Mouse (Mus musculus): ENCODE measurements around the gene Rnase4.

The Rnase4 gene

DNA sequence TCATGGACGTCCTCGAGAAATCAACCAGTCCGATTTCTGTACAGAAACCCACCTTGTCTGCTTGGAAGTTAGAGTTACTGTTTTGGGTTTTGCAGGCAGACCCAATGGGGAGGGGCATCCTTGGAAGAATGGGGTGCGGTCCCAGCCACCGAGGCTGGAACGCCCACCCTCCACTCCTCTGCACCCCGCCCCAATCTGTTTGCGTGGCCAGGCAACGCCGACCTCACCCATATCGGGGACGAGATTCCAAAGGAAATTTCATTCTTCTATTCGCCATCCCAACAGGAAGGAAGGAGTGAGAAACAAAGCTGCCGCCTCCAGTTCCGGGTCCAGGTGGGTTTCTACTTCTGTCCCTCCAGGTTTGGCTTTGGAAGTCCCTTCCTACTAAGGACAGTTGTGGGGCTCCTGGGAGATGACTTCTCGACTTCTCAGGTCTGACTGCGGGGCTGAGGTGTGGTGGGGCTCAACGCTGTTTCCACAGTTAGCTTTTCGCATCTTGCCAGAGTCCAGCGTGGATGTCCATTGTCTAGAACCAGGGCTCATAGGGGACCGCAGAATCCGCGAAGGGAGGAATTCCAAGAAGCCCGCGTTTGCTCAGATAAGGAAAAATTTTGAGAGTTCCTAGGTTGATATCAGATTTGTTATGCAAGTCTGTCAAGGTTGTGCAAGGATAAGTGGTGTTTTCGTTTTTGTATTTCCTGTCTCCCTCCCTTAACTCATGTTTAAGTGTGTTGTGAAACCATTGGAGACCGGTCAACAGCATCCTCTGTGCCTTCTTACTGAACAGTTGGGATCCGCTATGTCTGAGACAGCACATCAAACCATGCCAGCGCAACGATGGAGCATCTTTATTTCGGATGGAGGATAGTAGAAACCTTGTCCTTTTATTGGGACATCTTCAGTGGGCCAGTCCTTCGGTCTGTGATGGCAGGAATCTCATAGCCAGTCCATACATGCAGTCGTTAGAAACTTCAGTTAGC is at the start of gene Rnase4, which contains the start of gene Ang:
Rnase4 (plus strand) TSS at position 157 of the 980 bp plus-strand sequence.
Ang (plus strand) TSS at position 230 of the 980 bp plus-strand sequence.
- DNase-seq, result peak; percentile 25 to 38

DNA sequence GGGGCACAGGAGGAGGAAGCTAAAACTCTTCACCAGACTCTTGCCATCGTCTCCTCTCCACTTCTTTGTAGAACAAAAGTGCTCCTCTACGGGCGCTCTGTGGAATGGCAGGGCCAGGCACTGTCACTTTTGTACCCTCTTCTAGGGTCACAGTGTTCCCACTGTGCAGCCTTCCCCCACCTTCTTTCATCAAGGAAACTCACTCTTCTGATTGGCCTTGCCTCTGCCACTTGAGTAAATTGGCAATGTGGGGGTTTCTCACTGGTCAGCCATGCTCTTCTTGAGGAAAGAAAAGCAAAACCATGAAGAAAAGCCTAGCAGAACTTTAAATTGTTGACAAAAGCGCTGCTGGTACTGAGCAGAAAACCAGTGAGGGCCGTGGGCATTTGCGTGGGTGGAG is 49.1 kb upstream of the Rnase4 start, which contains the start of gene Rnase9:
Rnase9 (minus strand) TSS at position 101 of the 400 bp plus-strand sequence.
- DNase-seq, result no peak

- DNase-seq, result no peak
These were observed 43.0 kb upstream of the Rnase4 start for GRCm38 (mm10) chr14:51047846-51048245.

DNA sequence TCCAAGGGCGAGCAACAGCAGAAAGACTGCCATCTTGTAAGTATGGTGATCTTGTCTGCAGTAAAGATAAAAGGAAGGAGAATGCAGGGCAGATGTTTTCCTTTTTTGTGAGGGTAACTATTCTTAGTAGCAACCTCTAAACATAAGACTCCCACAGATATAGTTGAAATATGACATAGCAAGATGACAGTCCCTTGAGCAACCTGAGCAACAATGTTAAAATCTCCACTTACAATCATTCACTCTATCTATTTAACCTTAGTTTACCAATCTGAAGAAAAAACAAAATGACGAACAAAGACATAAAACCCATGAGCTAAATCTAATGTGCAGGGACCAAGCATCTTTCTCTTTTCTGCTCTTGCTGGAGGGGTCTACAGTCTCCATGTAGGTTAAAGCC is 40.8 kb upstream of the Rnase4 start, which contains the start of gene Rnase11:
Rnase11 (minus strand) TSS at position 101 of the 400 bp plus-strand sequence.
- DNase-seq, result no peak

DNA sequence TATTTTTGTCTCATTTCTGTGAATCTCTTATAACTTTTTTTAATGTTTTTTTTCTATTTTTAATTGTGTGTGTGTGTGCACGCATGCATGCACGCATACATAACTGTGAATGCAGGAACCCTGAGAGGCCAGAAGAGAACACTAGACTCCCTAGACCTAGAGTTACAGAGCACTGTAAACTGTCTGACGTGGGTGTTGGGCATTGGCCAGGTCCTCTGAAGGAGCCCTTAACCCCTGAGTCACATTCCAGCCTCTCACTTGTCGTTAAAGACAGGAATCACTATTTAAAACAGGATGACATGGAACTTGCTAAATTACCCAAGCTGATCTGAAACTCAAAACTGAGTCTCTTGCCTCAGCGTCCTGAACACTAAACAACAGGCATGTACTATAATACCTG is 38.9 kb upstream of the Rnase4 start:
- DNase-seq, result no peak

DNA sequence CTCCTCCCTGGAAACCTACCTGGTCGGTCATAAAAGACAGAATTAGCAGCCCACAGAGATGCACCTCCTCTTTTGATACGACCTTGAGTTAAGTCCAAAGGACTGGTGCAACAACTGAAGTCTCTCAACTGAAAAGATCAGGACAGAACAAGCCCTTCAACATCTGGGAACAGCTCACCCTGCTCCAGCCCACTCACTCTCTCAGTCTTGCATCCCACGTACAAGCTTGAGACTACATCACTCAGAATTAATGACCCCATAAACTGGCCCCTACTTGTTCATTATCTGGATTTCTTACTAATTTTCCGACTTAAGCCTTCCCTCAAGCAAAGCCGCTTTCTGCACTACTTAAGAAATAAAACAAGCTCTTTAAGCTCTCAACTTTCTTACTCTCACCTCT is 37.7 kb upstream of the Rnase4 start:
- DNase-seq, result no peak

DNA sequence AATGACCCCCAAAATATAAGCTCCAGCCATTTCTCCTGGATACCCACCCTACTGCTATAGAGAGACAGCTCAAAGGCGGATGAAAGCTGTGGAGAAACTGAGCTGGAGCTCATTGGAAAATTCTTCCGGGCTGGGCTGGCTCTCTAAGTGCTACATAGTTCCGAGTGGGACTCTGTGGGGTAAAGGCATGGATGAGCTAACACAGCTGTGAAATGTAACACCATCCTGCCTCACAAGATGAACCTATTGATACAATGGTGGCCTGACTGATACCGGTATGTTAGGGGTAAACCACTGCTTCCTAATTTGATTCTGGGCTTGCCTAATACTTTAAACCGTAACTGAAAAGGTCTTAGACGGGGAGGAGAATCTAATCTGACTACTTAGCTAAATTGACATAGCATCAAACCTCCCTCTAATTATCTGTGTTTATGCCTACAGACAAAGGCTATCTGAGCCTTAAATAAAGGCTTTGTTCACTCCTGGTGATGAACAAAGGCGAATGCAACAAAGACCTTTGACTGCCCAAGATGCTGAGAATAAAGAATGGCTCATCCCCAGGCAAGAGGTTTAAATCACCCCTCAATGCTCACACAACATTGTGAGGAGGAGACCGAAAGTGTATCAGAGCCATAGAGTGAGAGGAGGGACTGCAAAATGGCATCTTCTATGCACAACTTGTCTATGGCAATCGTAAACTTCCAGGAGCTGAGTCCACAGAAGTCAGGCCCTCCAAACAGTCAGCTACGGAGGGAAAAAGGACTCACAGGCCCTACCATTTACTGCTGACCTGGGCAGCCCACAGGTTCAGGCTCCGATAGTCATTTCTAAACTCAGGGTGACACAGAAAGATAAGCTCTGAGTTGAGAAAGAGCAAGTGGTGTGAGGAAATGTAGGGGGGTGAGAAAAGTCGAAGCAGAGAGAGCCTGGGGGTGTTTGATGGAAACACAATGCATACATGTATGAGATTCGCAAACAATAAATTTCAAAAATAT is 36.3 kb upstream of the Rnase4 start:
- DNase-seq, result no peak

DNA sequence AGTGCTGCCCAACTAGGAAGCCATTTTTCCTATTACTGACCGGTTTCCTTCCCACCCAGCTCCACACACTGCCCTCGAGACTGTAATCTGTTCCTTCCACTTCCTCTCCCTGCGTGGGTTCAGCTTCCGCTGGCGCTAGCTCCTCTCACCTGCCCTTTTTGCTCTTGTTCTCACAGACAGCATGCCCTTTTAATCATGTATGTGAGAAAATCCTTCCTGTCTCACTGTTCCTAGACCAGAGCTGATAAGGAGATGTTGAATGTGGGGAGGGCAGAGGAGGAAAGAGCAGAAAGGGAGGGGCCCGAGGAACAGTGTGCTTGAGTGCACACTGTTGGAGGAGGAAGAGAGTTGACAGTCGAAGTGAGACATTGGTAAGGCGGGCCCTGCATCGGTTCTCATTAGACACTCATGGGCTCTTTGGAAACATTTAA is 33.5 kb upstream of the Rnase4 start, which contains the start of gene Rnase12:
Rnase12 (minus strand) TSS at position 261 of the 431 bp plus-strand sequence.
- no peak for DNase-seq

GRCm38 (mm10) chr14:51060761-51061160 is 30.1 kb upstream of the Rnase4 start:
- DNase-seq, result no peak

GRCm38 (mm10) chr14:51068956-51069355 is 21.9 kb upstream of the Rnase4 start:
- DNase-seq, result no peak

GRCm38 (mm10) chr14:51069617-51070016 is 21.3 kb upstream of the Rnase4 start:
- DNase-seq, result no peak

DNA sequence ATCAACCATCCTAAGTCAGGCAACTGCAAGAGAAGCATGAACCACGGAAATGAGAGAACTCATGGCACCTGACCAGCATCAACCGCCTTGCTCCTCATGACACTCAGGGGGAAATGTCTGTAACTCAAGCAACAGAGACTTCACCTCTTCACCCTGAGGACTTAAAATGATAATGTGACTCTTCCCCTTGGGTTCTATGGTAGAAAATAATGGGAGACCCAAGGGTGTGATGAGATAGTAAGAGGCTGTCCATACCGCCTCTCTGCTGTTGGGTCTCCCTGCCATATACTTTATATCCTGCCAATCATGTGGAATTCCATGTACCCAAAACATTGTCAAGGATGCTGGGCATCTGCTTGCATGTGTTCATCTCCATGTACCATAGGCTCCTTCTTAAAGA is 16.5 kb upstream of the Rnase4 start, which contains the start of gene Olfr750:
Olfr750 (minus strand) TSS at position 101 of the 400 bp plus-strand sequence.
- DNase-seq, result no peak

- DNase-seq, result no peak
These were observed 11.7 kb upstream of the Rnase4 start for GRCm38 (mm10) chr14:51079180-51079579.

DNA sequence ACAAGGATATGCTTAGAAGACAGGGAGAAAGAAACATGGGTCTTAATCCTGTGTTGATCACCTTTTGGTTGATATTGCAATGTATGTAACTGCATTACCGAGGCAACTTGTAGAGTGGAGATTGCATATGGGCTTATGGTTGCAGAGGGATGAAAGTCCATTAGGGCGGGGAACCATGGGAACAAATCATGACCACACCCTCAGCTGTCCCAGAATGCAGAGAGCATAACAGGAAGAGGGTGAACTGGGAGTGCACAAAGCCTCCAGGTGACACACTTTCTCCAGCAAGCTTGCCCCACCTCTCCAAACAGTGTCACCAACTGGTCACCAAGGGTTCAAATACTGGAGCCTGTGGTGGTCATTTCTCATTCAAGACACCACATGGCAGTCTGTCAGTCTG is 9.8 kb upstream of the Rnase4 start:
- DNase-seq, result no peak

GRCm38 (mm10) chr14:51082599-51083581 is 8.0 kb upstream of the Rnase4 start:
- DNase-seq, result peak in 1 of 2 experiments; percentile 46

- no peak for DNase-seq
These were observed 7.1 kb upstream of the Rnase4 start for GRCm38 (mm10) chr14:51083805-51084204.

GRCm38 (mm10) chr14:51085086-51085485 is 5.8 kb upstream of the Rnase4 start:
- no peak for DNase-seq

- no peak for DNase-seq
These were observed 5.0 kb upstream of the Rnase4 start for GRCm38 (mm10) chr14:51085911-51086310.

GRCm38 (mm10) chr14:51087762-51088161 is 3.1 kb upstream of the Rnase4 start:
- DNase-seq, result no peak

DNA sequence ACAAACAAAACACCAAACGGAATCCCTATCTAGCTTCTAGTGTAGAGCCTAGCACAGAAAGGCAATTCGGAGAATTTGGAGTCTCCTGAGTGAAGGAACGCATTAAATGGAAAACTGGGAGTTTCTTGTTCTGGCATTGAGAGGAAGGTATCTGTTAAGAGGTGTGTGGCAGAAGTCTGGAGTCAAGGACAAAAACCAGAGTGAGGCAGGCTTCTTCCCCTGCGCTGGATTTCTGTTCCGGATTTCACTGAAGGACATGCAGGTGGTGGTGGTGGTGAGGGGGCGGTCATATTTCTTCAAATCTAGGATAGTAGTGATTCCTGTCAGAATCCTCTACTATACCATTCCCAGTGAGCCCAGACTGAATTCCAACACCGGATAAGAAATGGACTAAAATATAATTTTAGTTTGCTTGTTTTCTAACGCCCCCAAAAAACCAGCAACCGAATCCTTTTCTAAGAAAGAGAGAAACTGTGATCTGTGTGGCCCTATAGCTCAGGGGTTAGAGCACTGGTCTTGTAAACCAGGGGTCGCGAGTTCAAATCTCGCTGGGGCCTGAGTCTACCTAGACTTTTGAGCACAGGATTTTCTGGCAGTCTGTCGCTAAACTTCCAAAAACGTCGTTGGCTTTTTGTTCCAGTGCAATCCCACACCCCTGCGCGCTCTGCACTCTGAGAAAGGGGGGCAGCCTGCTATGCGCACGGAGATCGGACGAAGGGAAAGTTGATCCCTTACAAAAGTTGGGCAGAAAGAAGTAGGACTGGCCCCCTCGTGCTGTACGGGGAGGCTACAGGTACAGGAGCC is 2.5 kb upstream of the Rnase4 start:
- DNase-seq, result peak; percentile 61 to 75
